Mouse (Mus musculus) cerebellum, adult 2 months (tissue): Measurements from ENCODE around the gene Gng7. TPM values are rescaled to one million over a fixed set of nuclear protein-coding genes. Genes with fewer than 3 reads are reported as not detected.
A peak's percentile ranks its signal among the peaks of the same experiment; 100 is the strongest.

Source experiments
- DNase-seq, 2 experiments: peaks; one replicate each; pipeline ENCODE4 v3.0.0; 2021
- H3K27ac ChIP-seq: fragments of 200-500 bp; 2 replicates; pipeline ENCODE4 v1.5.1; 2012; ENCODE audit warnings: low read length, control low read depth, inconsistent platforms; ENCODE audit not compliant: insufficient read depth
- H3K27me3 ChIP-seq: fragments of 200-500 bp; 2 replicates; pipeline ENCODE4 v1.6.1; 2012; ENCODE audit warnings: inconsistent platforms, mild to moderate bottlenecking, low read length, moderate library complexity; ENCODE audit not compliant: control insufficient read depth, insufficient read depth
- H3K4me1 ChIP-seq: fragments of 200-500 bp; 2 replicates; pipeline ENCODE4 v1.6.1; 2011; ENCODE audit warnings: low read length; ENCODE audit not compliant: control insufficient read depth, insufficient read depth
- H3K4me3 ChIP-seq: fragments of 200-500 bp; replicated peaks from 2 replicates; pipeline ENCODE3; 2011; ENCODE audit warnings: mild to moderate bottlenecking, low read depth, low read length, control low read depth; ENCODE audit not compliant: insufficient read depth
- CTCF ChIP-seq: fragments of 200-500 bp; IDR thresholded peaks from 2 replicates; pipeline ENCODE4 v1.5.1; 2011; ENCODE audit warnings: low read depth, mild to moderate bottlenecking, control low read depth, low read length, moderate library complexity, borderline replicate concordance; ENCODE audit not compliant: insufficient read depth
- POLR2A ChIP-seq: fragments of 200-500 bp; IDR thresholded peaks from 2 replicates; pipeline ENCODE4 v1.6.1; 2011; ENCODE audit warnings: low read length, control low read depth, borderline replicate concordance; ENCODE audit not compliant: insufficient read depth
- WGBS: fragments of 180-500 bp; shearing (Covaris S2); methylation state at CpG from one replicate; pipeline ENCODE4 v1.1.7; 2018; 5-methylcytosine and 5-hydroxymethylcytosine counted together
- polyA plus RNA-seq: library from polyadenylated mRNA; depleted of rRNA; stranded (reverse); fragments of >200 nt; gene quantifications from 2 replicates; pipeline ENCODE4 v1.2.3, GENCODE M21; 2012

The Gng7 gene
- polyA plus RNA-seq, 1 experiment: 23.0 TPM

- no peak overlapping the region for H3K27ac ChIP-seq
- H3K4me1 ChIP-seq: peaks cover 3% of the 10 kb centered on the region; the same call in 1 of the 2 replicates
- H3K4me3 ChIP-seq: no peak overlapping the region
- TF ChIP-seq CTCF (no peak), POLR2A (no peak)
- DNase-seq: no peak
- H3K27me3 ChIP-seq: no peaks in the 10 kb centered on the region
- 46% methylated on average over 7 of the region's 7 CpGs for WGBS
Observed at GRCm38 (mm10) chr10:81007240-81007639, 7.5 kb downstream of the Gng7 start.

GRCm38 (mm10) chr10:81006005-81006677 is 8.6 kb downstream of the Gng7 start:
- DNase-seq: no peak
- 86% methylated on average over 7 of the region's 7 CpGs for WGBS
- peaks cover 3% of the 10 kb centered on the region; the same call in 1 of the 2 replicates for H3K4me1 ChIP-seq
- TF ChIP-seq CTCF: no peak
- TF ChIP-seq POLR2A: no peak
- H3K4me3 ChIP-seq: no peak overlapping the region
- H3K27me3 ChIP-seq: no peaks in the 10 kb centered on the region
- no peak overlapping the region for H3K27ac ChIP-seq

GRCm38 (mm10) chr10:81001161-81001560 is 13.6 kb downstream of the Gng7 start:
- WGBS: 34% methylated on average over 10 of the region's 10 CpGs
- DNase-seq: no peak
- H3K4me1 ChIP-seq: peaks cover 3% of the 10 kb centered on the region; the same call in 1 of the 2 replicates
- no peaks in the 10 kb centered on the region for H3K27me3 ChIP-seq
- H3K4me3 ChIP-seq: no peak overlapping the region
- H3K27ac ChIP-seq: no peak overlapping the region
- TF ChIP-seq POLR2A (no peak), CTCF (no peak)

- no peaks in the 10 kb centered on the region for H3K27me3 ChIP-seq
- no peak overlapping the region for H3K4me3 ChIP-seq
- TF ChIP-seq CTCF: no peak
- no peak for TF ChIP-seq POLR2A
- no peak for DNase-seq
- H3K4me1 ChIP-seq: peaks cover 3% of the 10 kb centered on the region; the same call in 1 of the 2 replicates
- WGBS: 45% methylated on average over 28 of the region's 28 CpGs
- H3K27ac ChIP-seq: no peak overlapping the region
Observed at GRCm38 (mm10) chr10:81000197-81001062, 14.3 kb downstream of the Gng7 start.

GRCm38 (mm10) chr10:80999362-81000196 is 15.2 kb downstream of the Gng7 start:
- WGBS: 18% methylated on average over 37 of the region's 37 CpGs
- peak; percentile 85 to 91 for DNase-seq
- Histone ChIP-seq H3K27ac (no peak overlapping the region), H3K4me1 (peaks cover 3% of the 10 kb centered on the region; the same call in 1 of the 2 replicates), H3K27me3 (no peaks in the 10 kb centered on the region), H3K4me3 (no peak overlapping the region)
- TF ChIP-seq CTCF (peak; percentile 94), POLR2A (no peak)

GRCm38 (mm10) chr10:80998778-80999177 is 16.0 kb downstream of the Gng7 start:
- DNase-seq: peak; percentile 73 to 74
- no peak overlapping the region for H3K27ac ChIP-seq
- no peak overlapping the region for H3K4me3 ChIP-seq

GRCm38 (mm10) chr10:80998021-80998420 is 16.7 kb downstream of the Gng7 start:
- no peak for DNase-seq
- Histone ChIP-seq H3K27ac (no peak overlapping the region), H3K27me3 (no peaks in the 10 kb centered on the region), H3K4me1 (peaks cover 3% of the 10 kb centered on the region; the same call in 1 of the 2 replicates), H3K4me3 (no peak overlapping the region)
- TF ChIP-seq POLR2A (no peak), CTCF (no peak)
- WGBS: 18% methylated on average over 14 of the region's 14 CpGs

More at GRCm38 (mm10) chr10:80998778-80999177, 16.0 kb downstream of the Gng7 start:
- TF ChIP-seq POLR2A: no peak
- peak; percentile 73 for TF ChIP-seq CTCF
- Histone ChIP-seq H3K4me1 (peaks cover 3% of the 10 kb centered on the region; the same call in 1 of the 2 replicates), H3K27me3 (no peaks in the 10 kb centered on the region)
- WGBS: 11% methylated on average over 12 of the region's 12 CpGs
